ENCODE assay signal across 11 mouse cellular contexts in genomic region chr6:6133556-6134050, GRCm38 (mm10).
"Had no signal": no experiment of that assay in that cellular context is flagged by ENCODE, and none has a peak within 500 bp of the region (broad histone marks: within the 10 kb centered on the region; RNA-seq: fewer than 3 reads in every experiment).

No protein-coding gene starts in this region.

- H3K4me1 ChIP-seq: limb, embryonic 10.5 days; liver, embryonic 15.5 days; midbrain, embryonic 10.5 days; midbrain, embryonic 15.5 days; neural tube, embryonic 12.5 days had no signal

- H3K4me2 ChIP-seq: liver, embryonic 11.5 days; liver, embryonic 15.5 days; lung, embryonic 14.5 days; midbrain, embryonic 15.5 days; neural tube, embryonic 12.5 days had no signal

- H3K27me3 ChIP-seq: liver, embryonic 15.5 days; midbrain, embryonic 15.5 days; neural tube, embryonic 12.5 days had no signal

- H3K27ac ChIP-seq: limb, embryonic 10.5 days; liver, embryonic 15.5 days; midbrain, embryonic 10.5 days; midbrain, embryonic 15.5 days; neural tube, embryonic 12.5 days; stomach, postnatal 0 days had no signal

- ATAC-seq: midbrain, embryonic 15.5 days had no signal

- H3K9me3 ChIP-seq: liver, embryonic 15.5 days; midbrain, embryonic 15.5 days had no signal

- H3K9ac ChIP-seq: liver, embryonic 15.5 days; lung, embryonic 14.5 days; midbrain, embryonic 15.5 days; neural tube, embryonic 12.5 days had no signal

- H3K4me3 ChIP-seq: limb, embryonic 10.5 days; liver, embryonic 15.5 days; midbrain, embryonic 10.5 days; midbrain, embryonic 15.5 days; neural tube, embryonic 12.5 days had no signal

- H3K36me3 ChIP-seq: midbrain, embryonic 15.5 days; neural tube, embryonic 12.5 days had no signal

- DNase-seq: lung, embryonic 14.5 days; lung, postnatal 10 days; lung, postnatal 4 days; thymus, postnatal 4 days had no signal
